Mouse (Mus musculus) kidney, adult 2 months (tissue): ENCODE results near the gene Cry2. TPM values are rescaled to one million over a fixed set of nuclear protein-coding genes. Genes with fewer than 3 reads are reported as not detected.
A peak's percentile ranks its signal among the peaks of the same experiment; 100 is the strongest.

Experiments
- DNase-seq: peaks from one replicate; pipeline ENCODE4 v3.0.0; 2021
- H3K27ac ChIP-seq: fragments of 200-500 bp; 2 replicates; pipeline ENCODE4 v1.5.1; 2012; ENCODE audit warnings: low read depth, low read length, control low read depth, inconsistent platforms; ENCODE audit not compliant: insufficient read depth
- H3K27me3 ChIP-seq: fragments of 200-500 bp; replicated peaks from 2 replicates; pipeline ENCODE4 v1.6.1; 2012; ENCODE audit warnings: mild to moderate bottlenecking, moderate library complexity, low read length, inconsistent platforms; ENCODE audit not compliant: control insufficient read depth, insufficient read depth
- H3K36me3 ChIP-seq: fragments of 200-500 bp; 2 replicates; pipeline ENCODE4 v1.6.1; 2012; ENCODE audit warnings: mild to moderate bottlenecking, moderate library complexity, low read length, inconsistent platforms; ENCODE audit not compliant: control insufficient read depth, insufficient read depth
- H3K4me1 ChIP-seq: fragments of 200-500 bp; 2 replicates; pipeline ENCODE4 v1.6.1; 2011; ENCODE audit warnings: low read length; ENCODE audit not compliant: control insufficient read depth, insufficient read depth
- H3K4me3 ChIP-seq: fragments of 200-500 bp; 2 replicates; pipeline ENCODE4 v1.5.1; 2011; ENCODE audit warnings: mild to moderate bottlenecking, low read depth, low read length, control low read depth; ENCODE audit not compliant: insufficient read depth
- CTCF ChIP-seq: fragments of 200-500 bp; conservative IDR thresholded peaks from 2 replicates; pipeline ENCODE4 v1.5.1; 2011; ENCODE audit warnings: low read depth, mild to moderate bottlenecking, control low read depth, low read length, moderate library complexity, mixed read lengths; ENCODE audit not compliant: insufficient read depth, insufficient read length
- POLR2A ChIP-seq: fragments of 200-500 bp; IDR thresholded peaks from one replicate; pipeline ENCODE4 v1.6.1; 2011; ENCODE audit warnings: low read depth, low read length, control low read depth
- WGBS: fragments of 180-500 bp; shearing (Covaris S2); methylation state at CpG from one replicate; pipeline ENCODE4 v1.1.7; 2018; 5-methylcytosine and 5-hydroxymethylcytosine counted together
- polyA plus RNA-seq: library from polyadenylated mRNA; depleted of rRNA; stranded (reverse); fragments of >200 nt; gene quantifications from 2 replicates; pipeline ENCODE4 v1.2.3, GENCODE M21; 2012

The Cry2 gene
- polyA plus RNA-seq, 1 experiment, result 13.5 TPM

DNA sequence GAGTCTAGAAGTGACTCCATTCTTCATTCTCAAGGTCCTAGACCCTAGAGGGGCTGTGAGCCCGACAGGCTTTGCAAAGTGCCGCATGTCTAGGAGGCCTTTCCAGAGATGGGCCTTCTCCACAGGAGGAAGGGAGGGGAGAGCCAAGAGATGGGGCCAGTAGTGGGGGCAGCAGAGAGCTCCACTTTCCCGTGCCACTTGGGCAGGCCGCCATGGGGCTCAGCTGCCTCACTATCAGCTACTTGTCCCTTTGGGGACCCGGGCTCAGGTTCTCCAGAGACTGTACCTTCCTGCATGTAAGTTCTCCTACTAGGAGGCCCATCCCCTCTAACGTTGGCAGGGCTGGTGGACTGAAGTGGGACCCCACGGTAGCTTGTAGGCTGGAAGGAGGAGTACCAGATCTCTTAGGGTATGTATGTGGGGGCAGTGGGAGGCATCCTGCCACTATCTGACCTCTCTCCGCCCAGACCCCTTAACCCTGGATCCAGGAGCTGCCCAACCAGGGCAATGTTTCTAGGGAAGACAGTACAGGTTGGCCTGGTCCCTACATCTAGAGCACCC is 23.2 kb upstream of the Cry2 start:
- no peak for DNase-seq
- WGBS, result 72% methylated on average over 8 of the region's 8 CpGs
- Histone ChIP-seq H3K27ac (no peak overlapping the region), H3K4me1 (peaks cover 10% of the 10 kb centered on the region), H3K36me3 (no peaks in the 10 kb centered on the region), H3K27me3 (no peaks in the 10 kb centered on the region), H3K4me3 (no peak overlapping the region)
- TF ChIP-seq CTCF (no peak), POLR2A (no peak)

DNA sequence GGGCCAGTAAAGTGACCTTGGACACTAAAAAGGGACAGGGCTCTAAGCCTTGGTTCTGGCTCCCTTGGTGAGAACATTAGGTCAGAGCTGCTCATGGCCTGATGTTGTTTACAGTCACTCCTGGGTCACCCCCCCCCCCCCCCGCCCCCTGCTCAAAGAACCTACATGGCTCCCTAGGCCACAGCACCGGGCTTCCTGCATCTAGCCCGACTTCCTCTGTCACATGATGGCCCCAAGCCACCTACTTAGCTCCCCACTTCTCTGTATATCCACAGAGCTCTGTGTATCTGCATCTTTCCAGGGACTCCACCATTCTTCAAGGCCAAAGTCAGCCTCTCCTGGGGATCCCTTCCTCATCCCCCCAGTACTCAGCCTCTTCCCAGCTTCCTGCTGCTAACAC is 21.9 kb upstream of the Cry2 start:
- Histone ChIP-seq H3K27ac (no peak overlapping the region), H3K4me1 (peaks cover 10% of the 10 kb centered on the region), H3K4me3 (no peak overlapping the region), H3K36me3 (no peaks in the 10 kb centered on the region), H3K27me3 (no peaks in the 10 kb centered on the region)
- TF ChIP-seq POLR2A (no peak), CTCF (no peak)
- DNase-seq, result no peak
- 39% methylated on average over 3 of the region's 3 CpGs for WGBS

DNA sequence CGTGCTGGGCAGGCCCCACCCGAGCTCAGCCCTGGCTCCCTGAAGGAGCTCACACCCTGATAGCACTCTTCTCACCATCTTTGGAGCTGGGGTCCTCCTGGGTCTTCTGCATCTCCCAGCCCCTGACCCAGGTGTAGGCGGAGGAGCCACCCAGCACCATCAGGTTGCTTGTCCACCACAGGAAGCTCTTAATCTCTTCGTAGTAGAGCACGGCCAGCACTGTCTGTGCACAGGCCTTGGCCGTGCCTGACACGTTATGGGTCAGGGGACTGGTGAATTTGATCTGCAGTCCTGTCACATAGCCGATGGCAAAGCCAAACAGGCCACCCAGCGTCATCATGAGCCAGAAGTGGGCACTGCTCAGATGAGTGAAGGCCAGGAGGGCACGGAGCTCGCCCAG is 20.3 kb upstream of the Cry2 start:
- Histone ChIP-seq H3K4me3 (no peak overlapping the region), H3K27ac (no peak overlapping the region), H3K4me1 (peaks cover 10% of the 10 kb centered on the region), H3K27me3 (no peaks in the 10 kb centered on the region), H3K36me3 (no peaks in the 10 kb centered on the region)
- no peak for TF ChIP-seq CTCF
- TF ChIP-seq POLR2A, result no peak
- 83% methylated on average over 11 of the region's 11 CpGs for whole genome bisulfite sequencing
- DNase-seq, result no peak

DNA sequence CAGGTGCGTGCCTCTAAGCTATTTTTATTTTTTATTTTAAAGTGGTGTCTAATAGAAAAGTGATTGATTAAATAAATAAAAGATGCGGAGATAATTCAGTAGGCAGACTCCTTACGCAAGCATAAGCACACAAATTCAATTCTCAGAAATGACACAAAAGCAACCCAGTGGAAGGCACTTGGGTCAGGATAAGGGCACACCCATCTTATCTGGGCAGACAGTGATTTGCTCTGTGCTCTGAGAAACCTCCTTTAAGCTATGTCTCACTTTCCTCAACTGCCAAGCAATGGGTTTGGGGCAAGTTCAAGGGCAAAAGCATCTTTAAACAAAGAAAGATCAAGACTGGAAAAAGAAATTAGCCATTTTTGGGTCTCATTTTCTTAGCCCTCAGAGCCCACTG is 17.3 kb upstream of the Cry2 start:
- no peak overlapping the region for H3K27ac ChIP-seq
- no peak for DNase-seq
- H3K36me3 ChIP-seq, result no peaks in the 10 kb centered on the region
- H3K4me3 ChIP-seq, result no peak overlapping the region
- no peaks in the 10 kb centered on the region for H3K4me1 ChIP-seq
- TF ChIP-seq CTCF (no peak), POLR2A (no peak)
- no peaks in the 10 kb centered on the region for H3K27me3 ChIP-seq
- 96% methylated on average over 3 of the region's 3 CpGs for WGBS

DNA sequence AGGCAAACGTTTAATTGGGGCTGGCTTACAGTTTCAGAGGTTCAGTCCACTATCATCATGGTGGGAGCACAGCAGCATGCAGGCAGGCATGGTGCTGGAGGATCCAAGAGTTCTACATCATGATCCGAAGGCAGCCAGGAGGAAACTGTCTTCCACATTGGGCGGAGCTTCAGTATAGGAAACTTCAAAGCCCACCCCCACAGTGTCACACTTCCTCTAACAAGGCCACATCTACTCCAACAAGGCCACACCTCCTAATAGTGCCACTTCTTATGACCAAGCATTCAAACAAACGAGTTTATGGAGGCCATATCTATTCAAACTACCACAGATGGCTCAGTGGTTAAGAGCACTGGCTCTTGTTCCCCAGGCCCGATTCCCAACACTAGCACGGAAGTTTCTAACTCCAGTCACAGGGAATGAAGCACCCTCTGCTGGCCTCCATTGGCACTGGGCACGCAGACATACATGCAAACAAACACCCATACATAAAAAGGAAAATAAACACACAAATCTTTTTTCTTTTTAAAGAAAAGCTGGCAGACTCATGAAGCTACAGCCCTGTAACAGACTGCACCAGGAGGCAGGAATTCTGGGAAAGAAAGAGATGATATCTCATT is 13.4 kb upstream of the Cry2 start:
- WGBS, result 69% methylated on average over 7 of the region's 7 CpGs
- Histone ChIP-seq H3K36me3 (no peaks in the 10 kb centered on the region), H3K4me1 (no peaks in the 10 kb centered on the region), H3K27ac (no peak overlapping the region), H3K4me3 (no peak overlapping the region), H3K27me3 (no peaks in the 10 kb centered on the region)
- no peak for DNase-seq
- TF ChIP-seq CTCF (0 out of 2 replicates have a peak, but pooled peaks have one; percentile 16), POLR2A (no peak)

DNA sequence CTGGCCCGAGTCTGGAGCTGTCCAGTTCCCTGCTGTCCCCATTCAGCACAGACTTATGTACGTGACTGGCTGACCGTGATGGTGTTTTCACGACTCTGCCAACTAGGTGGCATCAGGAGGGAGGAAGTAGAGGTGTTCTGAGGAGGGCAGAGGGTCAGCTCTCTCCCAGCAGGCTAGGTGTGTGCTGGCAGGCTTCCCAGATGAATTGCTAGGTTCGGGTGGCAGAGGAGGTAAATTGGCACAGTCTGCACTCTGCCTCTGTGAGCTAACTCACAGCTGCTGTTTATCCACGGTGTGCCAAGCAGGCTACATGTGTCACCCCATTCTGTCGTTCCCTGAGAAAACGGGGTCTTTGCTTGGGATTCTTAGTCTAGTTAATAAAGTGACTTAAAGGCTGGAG is 12.8 kb upstream of the Cry2 start:
- Histone ChIP-seq H3K27ac (no peak overlapping the region), H3K4me3 (no peak overlapping the region), H3K36me3 (no peaks in the 10 kb centered on the region), H3K4me1 (no peaks in the 10 kb centered on the region), H3K27me3 (no peaks in the 10 kb centered on the region)
- TF ChIP-seq CTCF (no peak), POLR2A (no peak)
- peak; percentile 84 for DNase-seq
- WGBS, result 32% methylated on average over 8 of the region's 8 CpGs

DNA sequence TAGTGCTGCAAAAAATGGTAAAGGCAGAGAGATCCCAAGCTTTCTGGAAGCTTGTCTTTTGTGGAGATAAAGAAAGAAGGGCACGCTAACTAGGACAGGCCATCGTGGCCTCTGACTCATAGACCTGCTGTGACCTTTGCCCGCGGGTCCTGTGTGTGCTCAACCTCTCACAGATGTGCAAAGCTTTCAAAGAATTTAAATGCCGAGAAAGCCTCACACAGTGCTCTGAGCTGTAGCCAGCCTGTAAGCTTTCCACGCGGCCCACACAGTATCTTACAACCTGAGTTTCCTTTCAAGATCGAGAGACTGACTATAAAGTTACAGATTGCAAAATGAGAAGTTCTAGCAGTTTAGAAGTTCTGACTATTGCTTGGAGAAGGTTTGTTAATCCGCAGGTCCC is 12.0 kb upstream of the Cry2 start:
- no peaks in the 10 kb centered on the region for H3K36me3 ChIP-seq
- no peak for TF ChIP-seq CTCF
- no peak for TF ChIP-seq POLR2A
- DNase-seq, result peak; percentile 48
- no peaks in the 10 kb centered on the region for H3K4me1 ChIP-seq
- 43% methylated on average over 9 of the region's 9 CpGs for WGBS
- no peak overlapping the region for H3K27ac ChIP-seq
- no peak overlapping the region for H3K4me3 ChIP-seq
- H3K27me3 ChIP-seq, result no peaks in the 10 kb centered on the region

DNA sequence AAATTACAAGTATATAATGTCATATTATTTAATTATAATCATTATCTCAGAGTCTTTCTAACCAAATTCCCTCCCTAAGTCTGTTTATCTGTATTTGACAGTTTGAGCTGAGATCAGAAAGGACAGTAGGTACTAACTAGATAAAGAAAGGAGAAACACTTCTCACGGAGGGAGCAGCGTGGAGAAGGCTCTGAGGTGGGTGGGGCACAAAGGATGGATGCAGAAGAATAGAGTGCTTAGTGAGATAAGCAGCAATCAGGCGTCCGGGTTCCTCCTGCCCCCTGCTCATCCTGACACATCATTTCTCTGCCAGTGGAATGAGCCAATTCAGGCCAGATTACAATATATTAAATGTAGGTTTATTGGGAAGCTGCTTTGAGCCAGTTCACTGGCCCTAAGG is 10.5 kb upstream of the Cry2 start:
- Histone ChIP-seq H3K27ac (no peak overlapping the region), H3K4me1 (no peaks in the 10 kb centered on the region), H3K4me3 (no peak overlapping the region), H3K36me3 (no peaks in the 10 kb centered on the region), H3K27me3 (no peaks in the 10 kb centered on the region)
- DNase-seq, result no peak
- TF ChIP-seq POLR2A, result no peak
- no peak for TF ChIP-seq CTCF
- WGBS, result 64% methylated on average over 4 of the region's 4 CpGs
